Mouse (Mus musculus) liver, embryonic 14.5 days (tissue): Measurements from ENCODE around the gene Prrt2.

Experiments used
- CTCF ChIP-seq: IDR thresholded peaks from 2 replicates; pipeline ENCODE4 v1.5.1; 2016; ENCODE audit warnings: antibody characterized with exemption, low read depth, control low read depth
- EP300 ChIP-seq: IDR thresholded peaks from 2 replicates; pipeline ENCODE4 v1.6.1; 2016; ENCODE audit warnings: antibody characterized with exemption, low read depth

DNA sequence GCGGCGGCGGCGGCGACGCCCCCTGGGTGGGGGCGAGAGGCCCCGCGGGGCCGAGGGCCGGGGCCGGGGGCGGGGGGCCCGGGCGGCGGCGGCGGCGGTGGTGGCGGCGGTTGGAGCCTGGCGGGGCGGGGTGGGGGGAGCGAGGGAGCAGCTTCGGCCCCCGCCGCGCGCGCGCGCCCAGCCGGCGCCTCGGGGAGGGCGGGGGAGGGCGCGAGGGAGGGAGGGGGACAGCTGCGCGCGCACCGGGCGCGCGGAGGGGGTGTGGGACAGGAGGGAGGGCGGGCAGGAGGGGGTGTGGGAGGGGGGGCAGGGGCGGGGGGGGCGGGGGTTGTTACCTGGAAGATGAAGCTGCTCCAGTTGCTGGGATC is 5.6 kb upstream of the Prrt2 start:
- TF ChIP-seq CTCF: no peak
- TF ChIP-seq EP300: no peak
